Mouse (Mus musculus) testis, postnatal 14 days (tissue): ENCODE results near the gene Capn11.

ENCODE experiments used
- DNase-seq: peaks from one replicate; pipeline ENCODE4 v3.0.0; 2021; ENCODE audit warnings: low spot score

The Capn11 gene

DNA sequence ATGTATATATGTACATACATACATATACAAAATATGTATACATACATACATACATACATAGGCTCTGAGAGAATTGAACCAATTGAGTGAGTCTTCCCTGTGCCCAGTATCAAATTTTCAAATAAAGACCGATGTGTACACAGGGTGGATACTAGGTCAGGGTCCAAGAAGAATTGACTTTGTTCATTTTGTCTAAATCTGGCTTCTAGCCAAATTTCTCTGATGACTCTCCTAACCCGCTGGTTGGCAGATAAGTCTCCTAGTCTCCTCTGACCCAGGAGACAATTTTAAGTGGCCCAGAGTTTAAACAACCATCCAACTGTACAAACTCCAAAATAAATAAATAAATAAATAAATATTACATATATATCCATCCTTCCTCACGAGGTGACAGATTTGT, 60.2 kb downstream of the Capn11 start:
- DNase-seq: no peak

GRCm38 (mm10) chr17:45598376-45598775, 60.7 kb downstream of the Capn11 start:
- no peak for DNase-seq

GRCm38 (mm10) chr17:45597787-45598186, 61.3 kb downstream of the Capn11 start:
- DNase-seq: no peak

GRCm38 (mm10) chr17:45596631-45597396, 62.3 kb downstream of the Capn11 start:
- peak; percentile 70 for DNase-seq

DNA sequence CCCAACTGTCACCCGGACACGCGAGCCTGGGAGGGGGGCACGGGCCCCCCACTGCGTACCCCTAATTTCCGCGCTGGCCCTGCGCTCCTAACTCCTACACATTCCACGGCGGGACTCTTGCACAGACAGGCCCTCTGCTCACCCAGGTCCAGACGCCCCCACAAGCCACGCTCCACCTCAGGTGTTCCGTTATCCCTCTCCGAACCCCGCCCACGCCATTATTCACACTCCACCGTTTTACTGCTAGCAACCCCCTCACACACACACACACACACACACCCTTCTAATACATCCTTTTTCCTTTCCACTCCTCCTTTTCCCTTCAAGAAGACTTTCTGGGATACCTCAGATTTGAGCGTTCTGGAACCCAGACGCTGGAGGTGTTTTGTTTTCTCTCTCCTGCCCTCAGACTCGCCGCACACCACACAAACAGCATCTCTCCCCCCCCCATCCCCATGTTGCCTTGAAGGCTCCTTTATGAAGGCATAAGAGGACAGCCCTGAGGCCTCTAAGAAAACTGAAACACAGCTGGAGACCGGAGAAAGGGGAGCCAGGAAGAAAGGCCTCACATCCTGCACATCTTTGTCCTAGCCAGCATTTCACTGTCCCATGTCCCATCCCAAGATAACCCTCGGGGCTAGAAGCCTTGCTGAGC, 63.3 kb downstream of the Capn11 start:
- no peak for DNase-seq

DNA sequence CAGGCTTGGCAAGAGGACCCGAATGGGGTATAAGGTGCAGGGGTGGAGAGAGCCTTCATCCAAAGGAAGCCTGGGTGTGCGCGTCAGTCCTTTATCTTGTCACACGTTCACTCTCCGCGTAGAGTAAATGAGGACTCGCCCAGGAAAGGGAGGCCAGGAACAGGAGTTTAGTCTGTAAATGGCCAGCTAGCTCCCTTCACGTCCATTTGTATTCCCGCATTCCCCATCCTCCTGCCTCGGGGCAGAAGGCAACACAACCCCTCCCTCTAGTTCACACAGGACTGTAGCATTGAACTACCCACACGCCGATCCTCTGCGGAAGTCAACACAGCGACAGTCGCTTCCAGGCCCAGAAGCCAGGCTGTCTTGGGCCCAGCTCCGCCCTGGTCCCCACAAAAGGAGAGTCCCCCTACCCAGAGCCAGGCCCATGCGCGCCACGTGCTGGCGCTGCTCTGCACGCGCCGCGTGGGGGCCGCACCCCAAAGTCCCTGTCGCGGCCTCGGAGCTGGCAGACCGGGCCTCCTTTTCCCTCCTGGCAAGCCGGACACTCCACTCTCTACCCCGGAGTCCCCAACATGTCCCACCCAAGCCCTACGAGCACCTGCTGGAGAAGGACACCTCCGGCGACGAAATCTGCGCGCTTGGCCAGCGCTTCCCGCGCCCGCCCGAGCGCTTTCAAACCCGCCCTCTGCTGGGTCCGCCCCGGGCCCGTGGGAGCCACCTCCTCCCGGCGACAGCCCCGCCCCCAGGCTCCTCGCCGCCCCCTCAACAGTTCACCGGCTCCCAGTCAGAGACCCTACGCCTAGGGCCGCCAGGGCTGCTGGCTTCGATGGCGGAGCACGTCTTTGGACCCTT, 64.0 kb downstream of the Capn11 start:
- DNase-seq: peak; percentile 83

DNA sequence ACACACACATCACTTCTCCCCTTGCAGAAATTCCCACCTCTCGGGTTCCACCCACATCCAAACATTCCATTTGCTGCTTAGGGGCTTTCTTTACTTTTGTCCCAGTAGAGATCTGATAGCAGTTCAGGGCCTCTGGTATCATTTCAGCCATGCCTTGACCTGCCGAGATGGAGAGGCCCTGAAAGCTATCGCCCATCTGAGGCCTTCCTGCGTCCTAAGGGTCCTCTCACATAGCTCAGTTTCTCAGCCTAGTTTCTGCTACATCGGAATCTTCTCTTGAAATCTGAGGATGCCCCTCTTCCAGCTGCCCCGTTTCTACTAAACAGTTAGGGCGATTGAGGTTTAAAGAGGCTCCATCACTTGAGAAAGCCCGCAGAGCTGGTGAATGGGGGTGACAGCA, 64.9 kb downstream of the Capn11 start:
- no peak for DNase-seq

- no peak for DNase-seq
Measured at GRCm38 (mm10) chr17:45593479-45593878, 65.6 kb downstream of the Capn11 start.

DNA sequence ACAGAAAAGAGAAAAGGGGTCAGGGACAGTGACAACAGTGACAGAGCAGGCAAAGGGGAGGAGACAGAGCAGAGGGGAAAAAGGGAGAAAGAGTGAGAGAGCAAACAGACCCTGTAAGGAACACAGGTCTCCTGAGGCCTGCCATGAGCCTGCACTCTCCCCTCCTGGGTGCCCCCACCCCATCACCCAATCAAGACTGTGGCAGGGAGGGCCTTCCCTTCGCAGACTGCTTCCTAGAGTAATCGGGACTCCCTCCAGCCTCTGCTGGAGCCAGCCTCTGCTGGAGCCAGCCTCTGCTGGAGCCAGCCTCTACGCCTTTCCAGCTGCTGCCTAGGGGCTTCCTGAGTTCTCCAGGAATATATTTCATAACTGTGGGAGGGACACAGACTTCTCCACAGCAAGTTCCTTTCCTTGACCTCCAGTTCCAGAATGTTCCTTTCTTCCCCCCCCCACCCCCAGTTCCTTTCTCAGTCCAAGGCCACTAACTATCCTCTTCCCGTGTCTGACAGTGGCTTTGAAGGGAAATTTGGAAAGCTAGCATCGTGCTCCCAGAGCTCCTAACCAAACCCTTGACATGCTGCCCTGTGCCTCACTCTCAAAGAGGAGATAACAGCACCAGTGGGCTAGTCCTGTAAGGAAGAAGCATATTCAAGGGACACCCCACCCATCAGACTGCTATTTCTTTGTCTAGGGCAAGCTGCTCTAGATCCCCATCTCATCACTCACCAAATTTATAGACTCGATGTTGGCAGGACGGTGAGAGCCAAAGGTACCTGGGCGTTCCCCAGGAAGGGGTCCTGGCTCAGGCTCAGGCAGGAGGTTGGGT, 66.3 kb downstream of the Capn11 start:
- DNase-seq: peak; percentile 71

DNA sequence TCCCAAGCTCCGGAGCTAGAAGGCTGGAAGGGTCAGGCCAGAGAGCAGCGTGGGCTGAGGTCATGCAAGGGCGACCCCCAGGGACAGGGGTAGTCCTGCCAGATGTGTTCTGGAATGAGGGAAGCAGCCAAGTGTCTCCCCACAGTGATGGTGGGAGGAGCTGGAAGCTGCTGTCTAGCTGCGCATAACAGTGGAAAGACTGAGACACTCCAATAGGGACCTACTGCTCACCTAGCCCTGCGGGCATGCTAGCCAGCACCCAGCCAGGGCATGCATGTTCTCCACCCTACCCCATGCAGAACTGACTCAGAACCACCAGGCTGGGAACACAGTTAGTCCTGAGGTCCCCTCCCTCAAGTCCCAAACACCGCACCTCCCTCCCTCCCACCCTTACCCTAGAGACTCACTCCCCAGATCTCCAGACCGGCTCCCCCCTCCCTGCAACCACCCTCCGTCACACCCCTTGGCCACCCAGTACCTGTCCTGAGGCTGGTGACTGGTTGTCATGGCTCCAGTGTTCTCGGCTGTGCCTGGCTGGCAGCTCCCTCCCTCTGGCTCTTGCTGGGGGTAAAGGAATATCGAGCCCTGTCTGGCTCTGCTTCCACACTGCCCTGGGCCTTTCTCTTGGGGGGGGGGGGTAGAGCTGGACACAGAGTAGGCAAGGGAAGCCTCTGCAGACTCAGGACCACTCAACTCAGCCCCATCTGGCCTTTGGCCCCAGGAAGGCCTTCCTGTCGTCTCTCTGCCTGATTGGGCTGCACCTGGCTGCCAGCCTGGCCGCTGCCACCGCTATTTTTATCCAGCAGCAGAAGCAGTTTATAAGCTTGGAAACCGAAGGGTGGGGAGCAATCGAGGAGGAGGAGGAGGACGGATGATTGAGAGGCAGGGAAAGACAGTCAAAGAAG, 67.2 kb downstream of the Capn11 start:
- DNase-seq: no peak

GRCm38 (mm10) chr17:45590410-45590809, 68.7 kb downstream of the Capn11 start:
- DNase-seq: no peak

- DNase-seq: no peak
Measured at GRCm38 (mm10) chr17:45589844-45590243, 69.3 kb downstream of the Capn11 start.

DNA sequence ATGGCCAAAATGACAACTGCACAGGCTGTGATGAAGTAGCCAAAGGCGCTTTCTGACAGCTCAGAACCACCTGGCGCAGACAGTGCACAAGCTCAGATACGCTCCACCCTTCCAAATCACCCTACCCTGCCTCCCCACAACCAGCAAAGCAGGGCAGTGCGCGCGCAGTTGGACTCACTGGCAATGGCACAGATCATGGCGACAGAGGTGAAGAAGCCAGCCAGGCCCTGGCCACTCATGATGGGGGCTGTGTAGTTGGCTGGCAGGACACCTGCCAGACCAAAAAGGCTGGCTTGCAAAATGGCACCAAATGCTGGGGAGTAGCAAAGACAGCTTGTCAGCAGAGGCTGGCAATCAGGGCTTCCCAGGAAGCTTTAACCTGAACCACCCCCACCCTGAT, 69.9 kb downstream of the Capn11 start:
- no peak for DNase-seq

DNA sequence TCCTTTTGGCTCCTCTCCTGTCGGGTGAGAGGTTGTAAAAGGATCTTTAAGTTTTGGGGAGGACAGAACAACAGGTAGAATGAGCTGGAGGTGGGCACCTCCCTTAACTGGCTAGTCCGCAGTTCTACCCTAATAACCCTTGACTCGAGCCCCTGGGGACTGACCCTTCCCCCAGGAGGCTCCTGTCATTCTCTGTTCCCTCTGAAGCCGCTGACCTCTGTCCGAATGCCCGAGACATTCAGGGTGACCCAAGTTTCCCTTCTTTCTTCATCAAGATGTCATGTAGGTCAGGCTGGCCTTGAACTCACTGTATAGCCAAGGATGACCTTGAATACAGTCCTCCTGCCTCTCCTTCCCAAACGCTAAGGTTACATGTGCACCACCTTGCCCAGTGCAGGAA, 70.8 kb downstream of the Capn11 start:
- no peak for DNase-seq

DNA sequence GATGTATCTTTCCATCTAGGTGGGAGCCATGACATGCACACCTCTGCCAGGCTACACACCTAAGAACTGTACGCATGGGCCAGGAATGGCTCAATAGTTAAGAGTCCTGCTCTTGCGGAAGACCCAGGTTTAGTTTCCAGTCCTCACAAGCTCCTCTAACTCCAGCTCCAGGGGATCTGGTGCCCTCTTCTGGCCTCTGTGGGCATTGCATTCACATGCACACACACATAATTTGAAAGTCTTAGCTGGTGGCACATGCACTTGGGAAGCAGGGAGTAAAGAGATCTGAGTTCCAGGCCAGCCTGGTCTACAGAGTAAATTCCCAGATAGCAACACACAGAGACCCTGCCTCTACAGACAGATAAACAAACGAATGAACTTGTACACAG, 72.7 kb downstream of the Capn11 start:
- no peak for DNase-seq

- no peak for DNase-seq
Measured at GRCm38 (mm10) chr17:45585725-45586448, 73.2 kb downstream of the Capn11 start.

DNA sequence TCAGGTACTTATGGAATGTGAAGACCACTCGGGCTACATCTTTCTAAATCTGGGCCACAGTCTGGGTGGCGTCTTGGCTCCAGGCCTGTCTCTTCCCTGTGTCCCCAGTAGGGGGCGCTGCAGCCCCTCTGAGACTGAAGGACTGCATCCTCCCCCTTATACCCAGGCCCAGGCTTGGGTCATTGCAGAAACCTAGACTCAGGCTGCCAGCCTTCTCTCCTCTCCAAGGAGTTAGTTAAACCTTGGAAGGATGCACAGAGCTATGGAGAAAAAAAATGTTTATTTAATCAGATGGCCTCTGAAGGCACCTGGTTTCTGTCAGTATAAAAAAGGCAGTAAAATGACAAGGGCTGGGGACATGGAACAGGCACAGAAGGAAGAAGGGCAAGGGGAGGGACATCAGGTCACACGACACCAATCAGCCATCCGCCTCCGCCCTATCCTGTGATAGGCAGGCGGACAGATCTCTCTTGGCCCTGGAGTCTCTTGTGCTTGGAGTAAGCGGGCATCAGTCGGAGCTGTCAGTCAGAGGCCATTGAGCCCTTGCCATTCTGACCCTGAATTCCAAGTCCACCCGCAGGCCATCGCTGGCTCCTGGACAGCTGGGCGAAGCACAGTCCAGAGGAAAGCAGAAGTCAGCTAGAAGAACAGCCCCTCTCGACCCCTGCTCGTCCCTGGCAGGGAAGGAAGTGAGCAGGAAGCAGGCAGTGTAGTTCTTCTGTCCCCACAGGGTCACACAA, 74.0 kb downstream of the Capn11 start:
- DNase-seq: peak; percentile 74

GRCm38 (mm10) chr17:45584096-45584896, 74.8 kb downstream of the Capn11 start:
- DNase-seq: peak; percentile 87
